Mouse (Mus musculus) left cerebral cortex, postnatal 36 days (tissue): ENCODE data around the gene Galnt11. TPM values are rescaled to one million over a fixed set of nuclear protein-coding genes. Genes with fewer than 3 reads are reported as not detected.
A peak's percentile ranks its signal among the peaks of the same experiment; 100 is the strongest.
"Not testable (repeated sequence)": the region's sequence is repeated elsewhere in the genome, so short reads cannot be mapped to it uniquely, and the experiment has no call there.

ENCODE experiments used
- DNase-seq, 2 experiments: peaks; one replicate each; pipeline ENCODE4 v3.0.0; 2021 to 2022; ENCODE audit warnings: low spot score in 2 of 2, mixed read lengths in 1 of 2
- intact Hi-C: fragments of 180-260 bp; cut with DNase I; formaldehyde crosslinking; loops from one replicate; pipeline ENCODE4 v1.15.1; 2025
- total RNA-seq, 2 experiments: library from RNA; stranded (reverse); gene quantifications; 2 replicates each; pipeline ENCODE4 v1.2.3; 2021

Galnt11 gene
- 10 to 100 TPM; 46.1 to 49.0 TPM for total RNA-seq

GRCm38 (mm10) chr5:25221604-25222003, at the start of gene Galnt11:
Galnt11 (plus strand) TSS chr5:25221904.
- DNase-seq: no peak
- intact Hi-C loops: no loop called here

- intact Hi-C loops, DNase-seq: not testable (repeated sequence)
Measured at GRCm38 (mm10) chr5:25177937-25178336, 43.8 kb upstream of the Galnt11 start.

GRCm38 (mm10) chr5:25178543-25178942, 43.2 kb upstream of the Galnt11 start:
- intact Hi-C loops, DNase-seq: not testable (repeated sequence)

- intact Hi-C loops: no loop called here
- DNase-seq: no peak
Measured at GRCm38 (mm10) chr5:25179284-25179683, 42.4 kb upstream of the Galnt11 start.

- intact Hi-C loops: no loop called here
- no peak for DNase-seq
Measured at GRCm38 (mm10) chr5:25179936-25180488, 41.7 kb upstream of the Galnt11 start.

- no peak for DNase-seq
- intact Hi-C loops: no loop called here
Measured at GRCm38 (mm10) chr5:25181004-25181531, 40.6 kb upstream of the Galnt11 start, which contains the start of gene Galntl5. Galntl5 (plus strand) TSS chr5:25181460.

GRCm38 (mm10) chr5:25183595-25183994, 38.1 kb upstream of the Galnt11 start:
- DNase-seq: no peak
- intact Hi-C loops: no loop called here

GRCm38 (mm10) chr5:25184594-25184993, 37.1 kb upstream of the Galnt11 start:
- no peak for DNase-seq
- intact Hi-C loops: no loop called here

GRCm38 (mm10) chr5:25187727-25188126, 34.0 kb upstream of the Galnt11 start:
- intact Hi-C loops: no loop called here
- no peak for DNase-seq

GRCm38 (mm10) chr5:25188802-25189201, 32.9 kb upstream of the Galnt11 start:
- intact Hi-C loops: no loop called here
- no peak for DNase-seq

GRCm38 (mm10) chr5:25190521-25190920, 31.2 kb upstream of the Galnt11 start:
- intact Hi-C loops: no loop called here
- DNase-seq: no peak

GRCm38 (mm10) chr5:25211872-25212271, 9.8 kb upstream of the Galnt11 start:
- peak in 1 of 2 experiments; percentile 27 for DNase-seq
- intact Hi-C loops: no loop called here

- DNase-seq, intact Hi-C loops: not testable (repeated sequence)
Measured at GRCm38 (mm10) chr5:25213216-25213615, 8.5 kb upstream of the Galnt11 start.

GRCm38 (mm10) chr5:25215006-25215405, 6.7 kb upstream of the Galnt11 start:
- DNase-seq: peak in 1 of 2 experiments; percentile 6
- intact Hi-C loops: no loop called here

- intact Hi-C loops: no loop called here
- DNase-seq: peak; percentile 90 to 92
Measured at GRCm38 (mm10) chr5:25222752-25223702, 1.3 kb downstream of the Galnt11 start, which contains the start of gene E130116L18Rik. E130116L18Rik (minus strand) TSS chr5:25223153.

- intact Hi-C loops, DNase-seq: not testable (repeated sequence)
Measured at GRCm38 (mm10) chr5:25224377-25224776, 2.7 kb downstream of the Galnt11 start.

GRCm38 (mm10) chr5:25243101-25243500, 21.4 kb downstream of the Galnt11 start:
- DNase-seq: no peak
- intact Hi-C loops: no loop called here

GRCm38 (mm10) chr5:25245806-25246472, 24.2 kb downstream of the Galnt11 start:
- intact Hi-C loops: no loop called here

GRCm38 (mm10) chr5:25246473-25246865, 24.8 kb downstream of the Galnt11 start:
- DNase-seq: no peak
- intact Hi-C loops: no loop called here

More at GRCm38 (mm10) chr5:25245806-25246472, 24.2 kb downstream of the Galnt11 start:
- no peak for DNase-seq

GRCm38 (mm10) chr5:25247036-25247435, 25.3 kb downstream of the Galnt11 start:
- DNase-seq: no peak
- intact Hi-C loops: no loop called here
